11 mouse cellular contexts compared by ENCODE assay signal in the genomic region with DNA sequence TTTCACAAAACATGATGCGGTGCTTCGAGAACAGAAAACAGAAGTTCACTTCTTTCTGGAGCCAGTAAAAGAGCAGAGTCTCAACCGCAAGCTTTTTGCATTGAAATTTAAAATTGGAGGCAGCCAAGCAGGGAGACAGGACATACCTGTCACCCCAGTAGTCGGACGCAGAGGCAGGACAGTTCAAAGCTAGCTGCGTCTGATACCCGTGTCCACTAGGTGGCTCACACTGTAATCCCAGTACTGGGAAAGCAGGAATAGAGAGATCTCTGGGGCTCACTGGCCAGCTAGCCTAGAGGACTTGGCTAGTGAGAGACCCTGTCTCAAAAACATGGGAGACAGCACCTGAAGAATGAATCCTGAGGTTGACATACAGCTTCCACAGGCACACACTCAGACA.
A peak's percentile ranks its signal among the peaks of the same experiment; 100 is the strongest.
DNase-seq lines count a peak whose midpoint lies in the region; ATAC-seq and TF ChIP-seq lines count a peak whose summit lies in the region.
"Had no signal": no experiment of that assay in that cellular context is flagged by ENCODE, and none has a peak within 500 bp of the region (broad histone marks: within the 10 kb centered on the region; RNA-seq: fewer than 3 reads in every experiment).

No protein-coding gene starts in this region.

- no peaks in the 10 kb centered on the region for H3K36me3 ChIP-seq in heart, postnatal 0 days (replicated peaks; ENCODE audit: control insufficient read depth, insufficient read depth, low read length)
- no peaks in the 10 kb centered on the region for H3K36me3 ChIP-seq in heart, embryonic 11.5 days (ENCODE audit: control insufficient read depth, insufficient read depth, low read length)
- no peaks in the 10 kb centered on the region for H3K36me3 ChIP-seq in midbrain, embryonic 11.5 days (ENCODE audit: control insufficient read depth, insufficient read depth, low read length)
- H3K36me3 ChIP-seq in midbrain, embryonic 15.5 days (replicated peaks): no peaks in the 10 kb centered on the region
- H3K36me3 ChIP-seq in forebrain, embryonic 11.5 days (ENCODE audit: control insufficient read depth, insufficient read depth, low read length): no peaks in the 10 kb centered on the region
- H3K36me3 ChIP-seq: lung, embryonic 15.5 days had no signal

- 80% methylated on average over 7 of the region's 7 CpGs for WGBS in heart, postnatal 0 days
- WGBS in heart, embryonic 11.5 days (ENCODE audit: insufficient replicate concordance): 76% methylated on average over 7 of the region's 7 CpGs
- 82% methylated on average over 7 of the region's 7 CpGs for WGBS in midbrain, embryonic 11.5 days
- WGBS in midbrain, embryonic 15.5 days: 90% methylated on average over 7 of the region's 7 CpGs
- 82% methylated on average over 7 of the region's 7 CpGs for WGBS in forebrain, embryonic 11.5 days

- TF ChIP-seq CTCF in heart, postnatal 0 days (IDR thresholded peaks at IDR 0.05; ENCODE audit: low read depth): peak; percentile 34
- TF ChIP-seq CTCF in Patski (IDR thresholded peaks at IDR 0.05): peak; percentile 54

- no peak overlapping the region for H3K4me3 ChIP-seq in heart, postnatal 0 days (ENCODE audit: low read depth, low read length)
- no peak overlapping the region for H3K4me3 ChIP-seq in heart, embryonic 11.5 days (ENCODE audit: low read depth, low read length)
- H3K4me3 ChIP-seq in midbrain, embryonic 11.5 days (ENCODE audit: low read depth, low read length): no peak overlapping the region
- no peak overlapping the region for H3K4me3 ChIP-seq in midbrain, embryonic 15.5 days
- H3K4me3 ChIP-seq in forebrain, embryonic 11.5 days (ENCODE audit: low read depth, low read length): no peak overlapping the region
- H3K4me3 ChIP-seq: lung, embryonic 15.5 days had no signal

- in situ Hi-C loops in Patski (cut with MboI; ENCODE audit: low pct_unique_long_range_greater_than_20kb): loop anchor here (10.0 to 25.0 kb wide), 2 partner anchors 191 to 321 kb away; no protein-coding TSS in a partner anchor

- POLR2A ChIA-PET in Patski (lab: Charles Lee): no interaction called here

- H3K4me1 ChIP-seq in heart, postnatal 0 days (ENCODE audit: control insufficient read depth, insufficient read depth): peaks cover 5% of the 10 kb centered on the region; the same call in 1 of the 2 replicates
- H3K4me1 ChIP-seq in heart, embryonic 11.5 days (ENCODE audit: control insufficient read depth, insufficient read depth, low read length): peaks cover 8% of the 10 kb centered on the region
- no peaks in the 10 kb centered on the region for H3K4me1 ChIP-seq in midbrain, embryonic 11.5 days (ENCODE audit: control insufficient read depth, insufficient read depth, low read length)
- no peaks in the 10 kb centered on the region; the same call in 1 of the 2 replicates for H3K4me1 ChIP-seq in midbrain, embryonic 15.5 days
- H3K4me1 ChIP-seq in forebrain, embryonic 11.5 days (replicated peaks; ENCODE audit: control insufficient read depth, insufficient read depth, low read length): no peaks in the 10 kb centered on the region

- CTCF ChIA-PET in Patski (lab: Charles Lee): interaction anchor here (0.7 to 1.8 kb wide), 7 partner anchors 9 to 67 kb away, joined by 3 to 18 read pairs (median 3); no protein-coding TSS in a partner anchor

- H3K27me3 ChIP-seq in heart, postnatal 0 days (ENCODE audit: control insufficient read depth, insufficient read depth, low read length): no peaks in the 10 kb centered on the region
- no peaks in the 10 kb centered on the region for H3K27me3 ChIP-seq in heart, embryonic 11.5 days (ENCODE audit: control insufficient read depth, insufficient read depth, low read length)
- H3K27me3 ChIP-seq in midbrain, embryonic 11.5 days (ENCODE audit: control insufficient read depth, insufficient read depth, low read length): no peaks in the 10 kb centered on the region
- H3K27me3 ChIP-seq in midbrain, embryonic 15.5 days (replicated peaks): no peaks in the 10 kb centered on the region
- no peaks in the 10 kb centered on the region for H3K27me3 ChIP-seq in Patski
- no peaks in the 10 kb centered on the region for H3K27me3 ChIP-seq in forebrain, embryonic 11.5 days (ENCODE audit: control insufficient read depth, insufficient read depth, low read length)
- H3K27me3 ChIP-seq: lung, embryonic 15.5 days had no signal

- no peak overlapping the region for H3K4me2 ChIP-seq in heart, postnatal 0 days (ENCODE audit: low read depth, low read length)
- no peak overlapping the region for H3K4me2 ChIP-seq in heart, embryonic 11.5 days
- H3K4me2 ChIP-seq in midbrain, embryonic 11.5 days: no peak overlapping the region
- no peak overlapping the region for H3K4me2 ChIP-seq in midbrain, embryonic 15.5 days
- no peak overlapping the region for H3K4me2 ChIP-seq in forebrain, embryonic 11.5 days (ENCODE audit: low read depth, low read length, severe bottlenecking)
- H3K4me2 ChIP-seq: lung, embryonic 15.5 days had no signal

- DNase-seq in heart, postnatal 0 days (ENCODE audit: low spot score): no peak
- DNase-seq in midbrain, embryonic 11.5 days (ENCODE audit: low spot score, missing footprints): peak; percentile 69
- no peak for DNase-seq in Patski (ENCODE audit: low read depth, low spot score)
- peak; percentile 35 for DNase-seq in retina, postnatal 1 day
- DNase-seq in adipocyte (ENCODE audit: low spot score): no peak
- no peak for DNase-seq in forebrain, embryonic 11.5 days (ENCODE audit: low spot score)
- DNase-seq: heart, postnatal 14 days; kidney, adult 8-10 months had no signal

- no peaks in the 10 kb centered on the region for H3K9me3 ChIP-seq in heart, postnatal 0 days (replicated peaks; ENCODE audit: control insufficient read depth, low read length)
- H3K9me3 ChIP-seq in heart, embryonic 11.5 days (replicated peaks; ENCODE audit: control insufficient read depth, low read length): no peaks in the 10 kb centered on the region
- H3K9me3 ChIP-seq in midbrain, embryonic 11.5 days (ENCODE audit: control insufficient read depth, low read length): no peaks in the 10 kb centered on the region
- H3K9me3 ChIP-seq in midbrain, embryonic 15.5 days: no peaks in the 10 kb centered on the region
- no peaks in the 10 kb centered on the region for H3K9me3 ChIP-seq in forebrain, embryonic 11.5 days (ENCODE audit: control insufficient read depth, low read length)
- H3K9me3 ChIP-seq: lung, embryonic 15.5 days had no signal

- no peak overlapping the region for H3K27ac ChIP-seq in heart, postnatal 0 days (ENCODE audit: low read depth)
- no peak overlapping the region for H3K27ac ChIP-seq in heart, embryonic 11.5 days (ENCODE audit: low read depth, low read length)
- no peak overlapping the region for H3K27ac ChIP-seq in midbrain, embryonic 11.5 days (ENCODE audit: low read depth, low read length)
- no peak overlapping the region for H3K27ac ChIP-seq in midbrain, embryonic 15.5 days
- no peak overlapping the region for H3K27ac ChIP-seq in forebrain, embryonic 11.5 days (ENCODE audit: low read depth, low read length)
- H3K27ac ChIP-seq: lung, embryonic 15.5 days had no signal

- no peak overlapping the region for H3K9ac ChIP-seq in heart, postnatal 0 days (replicated peaks; ENCODE audit: low read depth, low read length)
- no peak overlapping the region for H3K9ac ChIP-seq in heart, embryonic 11.5 days (ENCODE audit: low read depth, low read length)
- H3K9ac ChIP-seq in midbrain, embryonic 11.5 days (ENCODE audit: low read length): no peak overlapping the region
- H3K9ac ChIP-seq in midbrain, embryonic 15.5 days: no peak overlapping the region
- H3K9ac ChIP-seq in forebrain, embryonic 11.5 days (ENCODE audit: low read length): no peak overlapping the region
- H3K9ac ChIP-seq: lung, embryonic 15.5 days had no signal

- no peak for TF ChIP-seq EP300 in heart, postnatal 0 days (IDR thresholded peaks at IDR 0.05; ENCODE audit: low read depth)

- ATAC-seq in heart, postnatal 0 days (ENCODE audit: insufficient read depth, low read depth): no peak
- ATAC-seq in heart, embryonic 11.5 days (replicated peaks; ENCODE audit: insufficient number of reproducible peaks, low FRiP score, low TSS enrichment): no peak
- ATAC-seq in midbrain, embryonic 11.5 days (ENCODE audit: low FRiP score): no peak
- no peak for ATAC-seq in midbrain, embryonic 15.5 days (replicated peaks)
- ATAC-seq in Patski: no peak
- no peak for ATAC-seq in forebrain, embryonic 11.5 days (replicated peaks; ENCODE audit: low FRiP score)

Comparison
In these comparisons a context has a peak if more than half of its experiments do, and no peak if none do; other contexts are left out.
1. DNase-seq: peak in midbrain, embryonic 11.5 days (single experiment) and retina, postnatal 1 day (single experiment); none in heart, postnatal 0 days (single experiment), Patski (single experiment), adipocyte (single experiment) and forebrain, embryonic 11.5 days (single experiment).